Mouse (Mus musculus) embryonic facial prominence, embryonic 11.5 days (tissue): Measurements from ENCODE around the gene Babam1. TPM values are rescaled to one million over a fixed set of nuclear protein-coding genes. Genes with fewer than 3 reads are reported as not detected.

Experiments used
- polyA plus RNA-seq: library from polyadenylated mRNA; unstranded; fragments of >200 nt; fragmentation: Nextera tagmentation; extraction: Ambion mirVana; gene quantifications from 2 replicates; pipeline ENCODE4 v1.2.1, GENCODE M21; 2014

The Babam1 gene
- polyA plus RNA-seq, 1 experiment from 2014 or later, result 93.6 TPM

Other genes starting within 250 kb of the Babam1 start
- 15.1 and 17.5 TPM in 2 replicates for gene Myo9b, start 124.1 kb upstream of the Babam1 start, polyA plus RNA-seq
- gene Haus8, start 123.9 kb upstream of the Babam1 start, polyA plus RNA-seq, result 62.1 and 64.4 TPM in 2 replicates
- 78.0 and 81.0 TPM in 2 replicates for gene Use1, start 30.0 kb upstream of the Babam1 start, polyA plus RNA-seq
- gene Ocel1, start 25.6 kb upstream of the Babam1 start, polyA plus RNA-seq, result 2.1 and 2.2 TPM in 2 replicates
- 53.7 and 62.5 TPM in 2 replicates for gene Nr2f6, start 14.9 kb upstream of the Babam1 start, polyA plus RNA-seq
- 2.9 and 4.3 TPM in 2 replicates for gene Ushbp1, start 1.1 kb upstream of the Babam1 start, polyA plus RNA-seq
- 9.0 and 13.0 TPM in 2 replicates for gene Ankle1, start 9.1 kb downstream of the Babam1 start, polyA plus RNA-seq
- gene Abhd8, start 66.8 kb downstream of the Babam1 start, polyA plus RNA-seq, result 30.1 and 37.4 TPM in 2 replicates
- 180 and 185 TPM in 2 replicates for gene Mrpl34, start 68.1 kb downstream of the Babam1 start, polyA plus RNA-seq
- 105 and 115 TPM in 2 replicates for gene Dda1, start 72.3 kb downstream of the Babam1 start, polyA plus RNA-seq
- gene Ano8, start 89.1 kb downstream of the Babam1 start, polyA plus RNA-seq, result 3.1 and 3.2 TPM in 2 replicates
- 4.8 and 5.4 TPM in 2 replicates for gene Gtpbp3, start 91.2 kb downstream of the Babam1 start, polyA plus RNA-seq
- gene Plvap, start 114.9 kb downstream of the Babam1 start, polyA plus RNA-seq, result 48.8 and 50.3 TPM in 2 replicates
- gene Ccdc194, start 128.8 kb downstream of the Babam1 start, polyA plus RNA-seq, result 0.15 and 0.31 TPM in 2 replicates
- gene Bst2, start 140.6 kb downstream of the Babam1 start, polyA plus RNA-seq, result 3.5 and 4.3 TPM in 2 replicates
- 53.4 and 62.2 TPM in 2 replicates for gene Mvb12a, start 146.1 kb downstream of the Babam1 start, polyA plus RNA-seq
- gene Tmem221, start 162.0 kb downstream of the Babam1 start, polyA plus RNA-seq, result 0.13 and 0.31 TPM in 2 replicates
- gene Nxnl1, start 169.7 kb downstream of the Babam1 start, polyA plus RNA-seq, result 0.17 TPM in 1 of 2 replicates, not detected in the other
- 11.2 and 14.4 TPM in 2 replicates for gene Slc27a1, start 172.0 kb downstream of the Babam1 start, polyA plus RNA-seq
- 231 and 237 TPM in 2 replicates for gene Pgls, start 195.3 kb downstream of the Babam1 start, polyA plus RNA-seq
- 2.6 and 2.7 TPM in 2 replicates for gene Fam129c, start 200.8 kb downstream of the Babam1 start, polyA plus RNA-seq
- gene Colgalt1, start 214.1 kb downstream of the Babam1 start, polyA plus RNA-seq, result 45.2 and 48.2 TPM in 2 replicates